Mouse (Mus musculus): ENCODE results near the gene Bok.
"Not testable (repeated sequence)": the region's sequence is repeated elsewhere in the genome, so short reads cannot be mapped to it uniquely, and the experiment has no call there.

Bok gene

GRCm38 (mm10) chr1:93685401-93686244, at the start of gene Bok:
Gene Bok (plus strand): TSS chr1:93685660.
- peak; percentile 79 for DNase-seq (ENCODE audit: low spot score)

DNA sequence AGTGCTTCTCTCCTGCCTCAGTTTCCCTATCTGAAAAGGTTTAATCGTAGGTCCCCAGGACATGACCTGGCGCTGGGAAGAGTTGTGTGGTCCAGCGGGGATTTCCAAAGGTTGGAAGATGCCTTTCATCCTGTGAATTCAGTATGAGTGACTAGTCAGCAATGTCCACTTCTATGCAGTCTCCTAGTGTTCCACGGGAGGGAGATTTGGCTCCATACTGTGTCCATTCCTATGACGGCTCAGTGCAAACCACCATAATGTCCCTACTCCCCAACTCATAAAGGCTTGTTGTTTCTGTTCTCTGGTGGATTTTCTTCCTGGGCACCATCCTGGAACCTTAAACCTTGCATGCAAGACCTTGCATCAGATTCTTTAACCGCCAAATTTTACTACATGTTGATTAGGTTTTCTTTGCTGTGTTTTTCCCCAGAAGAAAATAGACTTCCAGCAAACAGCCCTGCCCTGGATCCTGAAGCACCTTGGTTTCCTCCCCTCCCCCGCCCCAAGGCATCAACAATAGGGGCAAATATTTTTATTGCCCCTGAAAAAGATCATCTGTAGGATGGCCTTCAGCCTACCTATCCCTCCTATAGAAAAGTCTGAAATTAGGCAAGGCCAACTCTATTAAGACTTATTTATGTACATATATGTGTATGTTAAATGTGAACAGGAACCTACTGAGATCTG, 49.1 kb upstream of the Bok start:
- DNase-seq (ENCODE audit: low spot score), result peak; percentile 34

DNA sequence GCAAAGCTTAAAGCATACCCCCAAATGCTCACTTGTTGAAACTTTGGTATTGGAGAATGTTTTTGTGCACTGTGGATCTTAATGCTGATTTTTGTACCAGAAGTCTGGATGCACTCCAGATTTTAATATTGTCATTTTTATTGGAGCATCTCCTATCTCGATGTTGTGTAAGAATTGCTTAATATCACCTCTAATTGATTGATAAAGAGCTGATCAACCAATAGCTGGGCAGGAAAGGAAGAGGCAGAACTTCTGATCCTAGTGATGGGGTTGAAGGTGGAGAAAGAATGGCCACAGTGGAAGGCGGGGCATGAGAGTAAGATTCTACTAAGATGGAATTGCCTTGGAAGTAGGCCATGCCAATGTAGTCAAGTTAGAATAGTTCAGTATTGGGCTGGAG, 43.5 kb upstream of the Bok start:
- no peak for DNase-seq (ENCODE audit: low spot score)

DNA sequence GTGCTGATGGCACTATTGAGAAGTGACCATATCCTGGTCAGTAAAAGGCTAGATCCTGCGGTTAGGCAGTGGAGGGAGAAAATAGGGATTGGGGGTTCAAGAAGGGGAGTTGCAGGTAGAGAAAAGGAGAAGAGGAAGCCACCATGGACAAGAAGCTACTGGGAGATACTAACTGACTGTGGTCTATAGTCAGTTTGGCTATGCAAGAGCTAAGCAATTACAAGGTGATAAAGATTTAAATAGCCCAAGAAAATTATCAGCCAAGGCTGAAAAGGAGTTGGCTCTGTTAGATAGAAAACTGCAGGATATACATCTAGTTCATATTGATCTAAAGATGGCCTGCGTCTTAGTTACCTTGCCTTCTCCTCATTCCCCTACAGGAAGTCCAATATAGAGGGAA, 42.8 kb upstream of the Bok start:
- DNase-seq (ENCODE audit: low spot score), result no peak

- DNase-seq (ENCODE audit: low spot score), result no peak
Observed at GRCm38 (mm10) chr1:93649604-93650172, 35.8 kb upstream of the Bok start.

DNA sequence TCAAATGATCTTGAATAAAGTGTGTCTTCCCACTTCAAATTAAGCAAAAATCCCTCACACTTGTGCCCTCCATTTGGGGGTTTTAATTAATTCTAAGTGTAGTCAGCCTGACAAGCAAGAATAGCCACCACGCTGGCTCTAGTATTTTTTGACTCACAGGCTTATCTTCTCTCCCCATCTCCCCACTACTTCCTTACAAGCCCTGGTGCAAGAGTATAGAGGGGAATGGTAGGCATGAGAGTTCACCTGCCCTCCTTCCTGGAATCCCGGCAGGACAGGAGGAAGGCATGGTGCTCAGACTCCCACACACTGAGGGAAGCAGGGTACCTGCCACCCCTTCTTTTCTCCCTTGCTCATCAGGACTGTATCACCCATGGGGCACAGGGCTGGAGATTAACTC, 31.2 kb upstream of the Bok start:
- no peak for DNase-seq (ENCODE audit: low spot score)

DNA sequence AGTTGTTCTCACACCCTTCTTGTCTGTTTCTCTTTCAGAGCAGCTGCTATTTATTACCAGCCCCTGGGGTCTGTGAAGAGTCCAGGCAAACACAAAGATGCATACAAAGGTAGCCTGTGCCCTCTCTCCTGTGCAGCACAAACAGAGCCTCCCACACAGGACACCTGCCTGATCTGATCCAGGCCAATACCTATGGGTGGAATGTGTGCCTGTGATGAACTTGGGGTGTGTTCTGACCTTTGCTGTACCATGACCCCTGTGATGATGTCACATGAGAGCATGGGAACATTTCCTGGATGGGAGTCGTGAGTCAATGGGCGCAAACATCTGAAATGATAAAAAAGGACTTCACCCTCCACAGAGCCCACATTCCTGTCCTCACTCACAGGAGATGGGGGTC, 30.7 kb upstream of the Bok start:
- no peak for DNase-seq (ENCODE audit: low spot score)

DNA sequence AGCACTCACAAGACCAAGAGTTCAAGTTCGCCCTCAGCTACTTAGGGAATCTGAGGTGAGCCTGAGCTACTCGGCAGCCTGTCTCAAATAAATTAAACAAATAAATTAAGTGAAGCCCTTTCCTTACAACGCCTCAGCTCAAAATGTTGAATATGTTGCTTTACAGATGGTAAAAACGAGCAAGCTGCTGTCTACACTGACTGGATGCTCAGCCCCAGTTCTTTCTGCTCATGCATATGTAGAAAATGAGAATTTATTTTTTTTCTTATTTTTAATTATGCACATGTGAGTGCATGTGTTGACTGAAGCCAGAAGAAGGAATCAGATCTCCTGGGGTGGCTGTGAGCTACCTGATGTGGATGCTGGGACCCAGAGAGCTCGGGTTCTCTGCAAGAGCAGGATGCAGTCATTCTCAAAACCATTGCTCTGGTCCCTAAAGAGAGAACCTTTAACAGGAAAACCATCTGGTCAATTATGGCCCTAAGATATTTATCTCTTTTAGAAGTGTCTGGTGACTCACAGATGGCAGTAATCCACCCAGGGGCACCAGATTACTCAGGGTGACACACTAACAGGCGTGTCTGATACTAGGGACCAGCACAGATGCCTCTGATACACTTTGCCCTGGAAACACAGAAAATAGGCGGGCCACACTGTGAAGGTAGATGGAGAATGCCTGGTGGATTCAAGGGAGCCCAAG, 29.0 kb upstream of the Bok start:
- no peak for DNase-seq (ENCODE audit: low spot score)

- no peak for DNase-seq (ENCODE audit: low spot score)
Observed at GRCm38 (mm10) chr1:93657025-93657360, 28.5 kb upstream of the Bok start.

DNA sequence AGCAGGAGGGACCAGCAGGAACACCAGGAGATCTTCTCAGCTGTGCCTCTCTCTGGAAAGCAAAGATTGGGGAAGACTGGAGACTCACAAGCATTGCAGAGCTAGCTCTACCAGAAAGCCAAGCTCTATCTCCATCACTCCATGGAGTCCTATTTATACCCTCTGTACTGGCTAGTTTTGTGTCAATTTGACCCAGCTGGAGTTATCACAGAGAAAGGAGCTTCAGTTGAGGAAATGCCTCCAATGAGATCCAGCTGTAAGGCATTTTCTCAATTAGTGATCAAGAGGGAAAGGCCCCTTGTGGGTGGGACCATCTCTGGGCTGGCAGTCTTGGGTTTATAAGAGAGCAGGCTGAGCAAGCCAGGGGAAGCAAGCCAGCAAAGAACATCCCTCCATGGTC, 26.9 kb upstream of the Bok start, which contains the start of gene Stk25:
Gene Stk25 (minus strand): TSS at position 101 of the 400 bp plus-strand sequence.
- not testable (repeated sequence) for DNase-seq (ENCODE audit: low spot score)

DNA sequence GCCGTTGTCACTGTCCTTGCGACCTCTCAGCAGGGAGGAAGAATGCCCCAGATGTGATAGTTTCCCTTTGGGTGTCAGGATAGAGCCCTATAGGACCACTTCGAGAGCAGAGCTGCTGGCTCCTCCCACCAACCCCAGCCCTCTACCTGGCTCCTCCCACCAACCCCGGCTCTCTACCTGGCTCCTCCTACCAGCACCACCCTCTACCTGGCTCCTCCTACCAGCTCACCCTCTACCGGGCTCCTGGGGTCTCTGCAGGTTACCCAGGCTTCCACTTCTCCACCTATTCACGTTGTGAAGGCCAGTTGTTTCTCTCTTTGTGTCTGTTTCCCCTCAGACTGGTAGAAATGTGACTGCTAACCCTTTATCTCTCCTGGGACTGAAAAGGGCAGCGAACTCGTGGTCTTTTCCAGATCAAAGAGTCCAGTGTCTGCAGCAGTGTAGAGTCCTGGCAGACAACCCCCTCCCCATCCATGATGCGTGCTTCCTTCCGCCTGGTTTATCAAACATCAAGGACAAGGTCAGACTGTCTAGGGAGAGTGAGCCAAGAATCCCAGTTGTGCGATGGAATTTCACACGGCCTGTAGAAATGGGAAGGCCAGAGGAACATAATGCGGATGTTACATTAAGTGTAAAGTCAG, 17.6 kb upstream of the Bok start:
- no peak for DNase-seq (ENCODE audit: low spot score)

DNA sequence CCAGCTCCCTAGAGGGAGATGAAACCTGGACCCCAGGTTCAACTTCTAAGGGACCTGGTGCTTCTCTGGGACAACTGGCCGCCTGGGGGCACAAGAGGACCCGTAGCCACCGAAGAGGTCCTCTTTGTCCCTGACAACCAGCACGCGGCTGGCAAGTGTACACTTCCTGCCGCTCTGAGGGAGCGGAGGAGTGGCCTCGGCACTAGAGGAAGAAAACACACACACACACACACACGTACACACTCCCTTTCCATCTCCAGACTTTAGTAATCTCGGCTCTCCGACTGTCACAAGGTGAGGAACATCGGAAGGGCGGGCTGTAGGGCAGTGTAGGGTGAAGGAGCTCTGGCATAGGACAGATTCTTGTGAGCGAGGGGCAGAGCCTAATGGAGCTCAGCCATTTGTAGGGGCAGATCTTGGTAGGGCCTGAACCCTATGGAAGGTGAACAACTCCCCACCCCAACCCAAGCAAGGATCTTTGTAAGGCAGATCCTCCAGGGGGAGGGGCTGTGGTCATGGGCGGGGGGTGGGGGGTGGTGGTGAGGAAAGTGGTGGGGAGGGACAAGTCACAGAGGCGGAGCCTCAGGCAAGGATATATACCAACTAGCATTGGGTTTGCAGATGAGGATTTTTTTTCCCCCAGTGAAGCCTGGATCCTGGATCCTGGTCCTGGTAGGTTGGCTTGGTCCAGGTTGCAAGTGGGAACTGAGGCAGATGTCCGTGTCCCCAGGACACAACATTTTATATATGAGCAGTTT, 16.5 kb upstream of the Bok start:
- DNase-seq (ENCODE audit: low spot score), result peak; percentile 49

- DNase-seq (ENCODE audit: low spot score), result no peak
Observed at GRCm38 (mm10) chr1:93669941-93670340, 15.5 kb upstream of the Bok start.

- no peak for DNase-seq (ENCODE audit: low spot score)
Observed at GRCm38 (mm10) chr1:93672682-93673081, 12.8 kb upstream of the Bok start.

- DNase-seq (ENCODE audit: low spot score), result no peak
Observed at GRCm38 (mm10) chr1:93678386-93678785, 7.1 kb upstream of the Bok start.

- no peak for DNase-seq (ENCODE audit: low spot score)
Observed at GRCm38 (mm10) chr1:93679889-93680568, 5.4 kb upstream of the Bok start.

DNA sequence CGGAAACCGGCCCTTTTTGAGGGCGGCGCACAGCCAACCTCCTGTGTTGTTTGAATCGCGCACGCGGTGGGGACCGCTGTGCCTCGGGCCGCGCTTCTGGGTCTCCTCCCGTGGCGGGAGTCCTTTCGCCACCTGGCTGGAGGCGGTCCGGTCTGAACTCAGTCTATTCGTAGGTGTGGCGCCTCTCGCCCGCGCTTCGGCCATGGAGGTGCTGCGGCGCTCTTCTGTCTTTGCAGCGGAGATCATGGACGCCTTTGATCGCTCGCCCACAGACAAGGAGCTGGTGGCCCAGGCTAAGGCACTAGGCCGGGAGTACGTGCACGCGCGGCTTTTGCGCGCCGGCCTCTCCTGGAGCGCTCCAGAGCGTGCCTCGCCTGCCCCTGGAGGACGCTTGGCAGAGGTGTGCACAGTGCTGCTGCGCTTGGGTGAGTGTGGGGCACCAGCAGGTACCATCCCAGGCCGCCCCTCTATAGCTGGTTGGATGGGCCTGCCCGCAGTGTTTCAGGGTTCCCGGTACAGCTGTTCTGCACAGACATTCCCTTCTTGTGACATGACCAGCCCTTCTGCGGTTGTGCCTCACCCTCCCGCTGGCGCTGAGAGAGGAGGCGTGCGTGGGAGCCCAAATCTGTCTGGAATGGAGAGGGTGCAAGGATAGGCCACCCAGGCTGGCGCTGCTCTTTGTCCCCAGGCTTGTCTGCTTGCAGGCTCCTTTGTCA, 943 bp downstream of the Bok start:
- peak; percentile 38 for DNase-seq (ENCODE audit: low spot score)

- DNase-seq (ENCODE audit: low spot score), result no peak
Observed at GRCm38 (mm10) chr1:93686961-93687320, 1.5 kb downstream of the Bok start.

DNA sequence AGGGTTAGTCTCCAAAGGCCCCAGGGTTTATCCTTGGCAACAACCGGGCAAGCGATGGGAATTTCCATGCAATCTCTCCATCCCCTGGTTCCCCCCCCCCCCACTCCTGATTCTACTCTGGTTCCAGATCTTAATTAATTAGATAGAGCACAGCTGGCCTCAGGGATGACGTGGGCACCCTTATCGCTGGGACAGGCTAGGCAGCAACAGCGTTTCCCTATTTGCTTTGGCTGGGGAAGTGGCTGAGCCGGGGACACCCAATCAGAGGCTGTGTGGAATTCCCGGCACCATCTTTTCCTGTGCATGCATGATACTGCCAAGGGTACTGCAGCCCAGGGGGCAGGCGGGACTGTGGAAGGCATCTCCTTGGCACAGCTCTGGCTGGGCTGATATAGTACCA, 2.7 kb downstream of the Bok start:
- no peak for DNase-seq (ENCODE audit: low spot score)

- DNase-seq (ENCODE audit: low spot score), result no peak
Observed at GRCm38 (mm10) chr1:93689901-93690496, 4.5 kb downstream of the Bok start.

Measured in ovary, postnatal 10 days (tissue).